Mouse (Mus musculus) cortical plate, adult 2 months (tissue): Measurements from ENCODE around the gene Sh3bp5.

Experiments used
- CTCF ChIP-seq: fragments of 200-500 bp; IDR thresholded peaks from 2 replicates; pipeline ENCODE4 v1.5.1; 2011; ENCODE audit warnings: mild to moderate bottlenecking, control low read depth, low read length; ENCODE audit not compliant: insufficient read depth; ENCODE audit errors: extremely low read depth
- POLR2A ChIP-seq: fragments of 200-500 bp; IDR thresholded peaks from 2 replicates; pipeline ENCODE4 v1.6.1; 2011; ENCODE audit warnings: mild to moderate bottlenecking, low read length, control low read depth; ENCODE audit not compliant: insufficient read depth; ENCODE audit errors: extremely low read depth

DNA sequence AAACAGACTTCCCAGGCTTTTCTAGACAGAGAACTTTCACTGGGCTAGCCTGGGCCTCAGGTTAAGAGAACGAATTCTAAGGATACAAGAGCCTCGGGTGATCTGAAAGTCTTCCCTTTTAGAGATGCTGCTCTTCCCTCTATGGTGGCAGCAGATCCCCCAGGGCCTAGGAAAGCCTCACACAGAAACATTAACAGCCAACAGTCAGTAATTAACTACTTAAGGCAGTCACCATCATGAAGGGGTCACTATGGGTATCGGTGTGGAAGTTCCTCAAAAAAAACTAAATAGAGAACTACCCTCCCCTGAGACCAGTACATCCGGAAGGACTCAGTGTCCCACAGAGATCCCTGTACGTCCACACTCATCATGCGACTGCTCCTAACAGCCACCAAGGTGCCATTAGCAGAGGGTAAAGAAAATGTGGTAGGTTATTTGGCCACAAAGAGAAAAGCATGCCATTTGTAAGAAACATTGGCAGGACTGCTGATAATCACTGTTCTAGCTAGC lies 33.9 kb downstream of the Sh3bp5 start:
- TF ChIP-seq POLR2A (no peak), CTCF (no peak)
